Mouse (Mus musculus) urinary bladder, postnatal 4 days (tissue): ENCODE measurements at regions not wholly inside any gene's neighbourhood (a gene's known extent, or its start where the extent isn't known, plus 50 kb on each side); places are given as distances from the start of the nearest gene placed in this dataset.

Source experiments
- DNase-seq, 2 experiments: peaks; one replicate each; pipeline ENCODE4 v3.0.0; 2021 to 2022; ENCODE audit warnings: low spot score in 2 of 2

GRCm38 (mm10) chr13:112121110-112121509 lies 167.1 kb upstream of the Ankrd55 start:
- DNase-seq, result no peak

GRCm38 (mm10) chr13:112122842-112123373 lies 165.3 kb upstream of the Ankrd55 start:
- DNase-seq, result peak in 1 of 2 experiments; percentile 55

- DNase-seq, result no peak
Observed at GRCm38 (mm10) chr13:112125769-112126469, 162.3 kb upstream of the Ankrd55 start.

GRCm38 (mm10) chr13:112130220-112130619 lies 158.0 kb upstream of the Ankrd55 start:
- no peak for DNase-seq

- DNase-seq, result no peak
Observed at GRCm38 (mm10) chr13:112130774-112131173, 157.5 kb upstream of the Ankrd55 start.

DNA sequence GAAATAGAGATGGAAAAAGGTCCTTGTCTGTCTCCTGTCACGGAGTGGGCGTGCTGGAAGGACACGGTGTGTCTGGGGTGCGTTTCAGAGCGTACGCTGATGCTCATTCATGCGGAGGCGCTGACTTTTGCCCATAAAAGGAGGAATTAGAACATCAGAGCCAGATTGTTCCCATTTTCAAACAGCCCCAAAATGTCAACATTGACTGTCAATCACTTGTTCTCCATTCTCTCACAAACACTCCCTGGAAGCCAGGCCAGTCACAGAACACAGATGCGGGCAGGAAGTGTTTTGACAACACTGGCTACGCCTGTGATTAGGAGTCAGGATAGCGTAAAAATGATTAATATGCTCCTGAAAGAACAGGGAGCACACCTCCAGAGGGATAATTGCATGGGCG lies 157.1 kb upstream of the Ankrd55 start:
- DNase-seq, result no peak

- no peak for DNase-seq
Observed at GRCm38 (mm10) chr13:112133736-112134135, 154.5 kb upstream of the Ankrd55 start.

DNA sequence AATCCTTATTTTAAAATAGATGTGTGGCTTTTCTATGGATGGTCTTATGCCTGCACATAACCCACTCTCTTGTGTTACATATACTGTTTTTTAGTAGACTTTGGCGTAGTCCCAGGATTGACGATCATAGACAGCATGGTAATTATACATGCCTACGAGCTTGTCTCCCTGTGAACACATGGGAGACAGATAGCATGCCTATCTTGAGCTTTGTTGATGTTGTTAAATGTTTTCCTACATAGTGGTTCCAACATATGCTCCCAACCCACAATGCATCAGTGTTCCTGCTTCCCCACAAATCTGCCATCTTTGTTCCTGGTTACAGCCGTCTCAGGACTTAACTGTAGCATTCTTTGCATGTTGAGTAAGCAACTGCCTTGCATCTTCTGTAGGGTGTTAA lies 153.6 kb upstream of the Ankrd55 start:
- DNase-seq, result no peak

DNA sequence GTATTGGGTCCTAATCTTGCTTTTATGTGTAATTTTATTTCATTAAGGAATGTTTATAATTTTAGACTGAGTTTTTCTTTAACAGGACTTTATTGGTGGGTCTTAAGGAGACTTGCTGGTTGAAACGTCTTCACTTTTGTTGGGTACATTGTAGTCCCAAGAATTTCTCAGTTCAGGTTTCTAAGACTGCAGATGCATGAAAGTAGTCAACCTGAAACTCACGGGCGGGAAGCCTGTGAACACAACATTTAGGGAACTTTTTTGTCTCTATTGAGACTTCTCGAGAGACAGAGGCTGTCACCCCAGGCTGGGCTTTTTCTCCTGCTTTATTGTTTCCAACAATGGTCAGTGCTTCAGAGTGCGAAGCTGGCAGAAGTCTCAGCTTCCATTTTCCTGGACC lies 152.5 kb upstream of the Ankrd55 start:
- DNase-seq, result no peak

DNA sequence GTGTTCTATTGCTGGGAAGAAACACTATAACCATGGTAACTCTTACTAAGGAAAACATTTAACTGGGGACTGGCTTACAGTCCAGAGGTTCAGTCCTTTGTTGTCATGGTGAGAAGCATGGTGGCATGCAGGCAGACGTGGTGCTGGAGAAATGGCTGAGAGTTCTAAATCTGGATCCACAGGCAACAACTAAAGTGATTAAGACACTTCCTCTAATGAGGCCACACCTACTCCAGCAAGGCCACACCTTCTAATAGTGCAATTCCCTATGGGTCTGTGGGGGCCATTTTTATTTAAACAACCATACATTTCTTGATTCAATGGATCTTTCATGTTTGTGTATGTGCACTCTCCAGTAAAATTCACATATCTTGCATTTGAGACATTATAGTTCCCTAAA lies 151.4 kb upstream of the Ankrd55 start:
- no peak for DNase-seq

DNA sequence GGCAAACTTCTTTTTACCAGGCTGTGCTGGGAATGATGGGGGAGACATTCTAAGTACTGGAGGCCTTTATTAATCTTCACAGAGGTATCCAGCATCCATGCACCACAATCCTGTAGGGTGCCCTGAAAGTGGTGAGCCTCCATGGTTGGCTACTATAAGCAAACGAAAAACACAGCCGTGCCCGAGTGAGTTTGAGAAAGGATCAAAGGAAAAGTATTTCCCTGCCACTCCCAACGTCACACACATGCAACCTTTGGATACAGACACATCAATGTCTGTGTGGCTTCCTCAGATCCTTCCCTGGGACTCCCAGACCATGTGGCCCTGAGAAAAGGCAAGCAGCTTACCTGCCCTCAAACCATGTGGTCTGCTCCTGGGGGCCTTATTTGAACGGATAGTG lies 147.4 kb upstream of the Ankrd55 start:
- no peak for DNase-seq

DNA sequence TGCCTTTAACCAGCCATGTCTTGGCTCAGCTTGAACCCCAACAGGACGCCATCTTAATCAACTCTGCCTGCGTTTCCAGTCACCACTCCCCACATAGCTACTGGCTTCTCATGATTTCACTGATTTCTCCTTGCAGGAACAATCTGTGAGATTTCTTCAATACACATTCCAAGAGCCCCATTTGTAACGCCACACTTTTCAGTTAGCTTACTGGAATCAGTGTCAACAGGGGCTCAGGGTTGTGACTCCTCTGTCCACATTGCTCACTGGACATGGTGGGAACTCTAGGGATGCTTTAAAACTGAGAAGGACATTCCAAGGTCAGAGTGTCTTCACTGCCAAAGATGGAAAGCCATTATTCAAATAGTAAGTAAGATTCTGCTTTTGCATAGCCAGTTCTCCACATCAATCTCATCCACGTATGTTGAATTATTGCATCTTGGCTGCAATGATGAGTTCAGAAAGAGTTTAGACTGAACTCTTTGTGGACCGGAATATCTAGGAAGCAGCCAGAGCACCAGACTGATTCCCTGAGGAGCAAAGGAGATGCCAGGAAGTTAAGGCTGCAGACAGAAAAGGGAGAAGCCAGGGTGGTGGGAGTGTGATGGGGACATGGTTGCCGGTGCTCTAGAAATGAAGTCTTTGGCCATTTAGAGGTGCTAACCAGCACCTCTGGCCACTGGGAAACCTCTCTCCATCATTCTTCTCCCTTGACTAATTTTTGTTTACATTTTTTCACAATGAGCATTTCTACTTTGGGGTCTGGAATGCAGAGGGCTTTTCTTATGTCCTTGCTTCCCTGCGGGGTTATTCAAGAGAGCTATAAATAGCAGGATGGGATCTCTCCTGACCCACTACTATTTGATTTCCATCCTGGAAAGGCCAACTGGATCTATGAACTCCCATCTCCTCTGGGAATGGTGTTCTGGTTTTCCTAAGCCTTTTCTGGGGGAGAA lies 143.6 kb upstream of the Ankrd55 start:
- no peak for DNase-seq

- DNase-seq, result peak; percentile 19 to 62
Observed at GRCm38 (mm10) chr13:112152614-112153550, 135.4 kb upstream of the Ankrd55 start.

GRCm38 (mm10) chr13:112153681-112154127 lies 134.5 kb upstream of the Ankrd55 start:
- DNase-seq, result no peak

- no peak for DNase-seq
Observed at GRCm38 (mm10) chr13:112159430-112160172, 128.7 kb upstream of the Ankrd55 start.

DNA sequence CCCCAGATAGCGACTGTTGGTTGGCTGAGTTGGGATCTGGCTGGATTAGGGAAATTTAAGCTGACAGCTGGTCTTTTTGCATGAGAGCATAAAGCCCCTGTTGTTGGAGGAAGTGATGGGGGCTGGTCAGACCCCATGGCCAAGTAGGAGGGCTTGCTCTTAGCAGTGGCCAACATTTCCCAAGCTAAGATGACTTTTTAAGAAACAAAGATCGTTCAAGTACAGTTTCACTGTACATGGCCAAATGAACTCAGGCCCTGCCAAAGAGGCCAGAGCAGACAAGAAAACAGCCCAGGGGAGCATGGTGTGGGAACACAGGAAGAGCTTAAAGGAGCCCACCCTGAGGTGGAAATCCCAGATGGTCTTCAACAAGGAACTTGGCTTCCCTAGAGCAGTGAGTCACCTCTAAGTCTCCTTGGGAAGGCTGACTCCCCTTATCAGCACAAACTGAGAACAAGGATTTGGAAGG lies 128.0 kb upstream of the Ankrd55 start:
- DNase-seq, result peak in 1 of 2 experiments; percentile 59

- no peak for DNase-seq
Observed at GRCm38 (mm10) chr13:112160726-112161125, 127.5 kb upstream of the Ankrd55 start.

- DNase-seq, result no peak
Observed at GRCm38 (mm10) chr13:112161886-112162285, 126.4 kb upstream of the Ankrd55 start.

GRCm38 (mm10) chr13:112165921-112166320 lies 122.3 kb upstream of the Ankrd55 start:
- no peak for DNase-seq

GRCm38 (mm10) chr13:112166338-112166802 lies 121.9 kb upstream of the Ankrd55 start:
- no peak for DNase-seq
